Mouse (Mus musculus) C2C12 (cell line): ENCODE results near the gene Slc22a14.

Experiments
- CEBPB ChIP-seq: IDR thresholded peaks from one replicate; pipeline ENCODE4 v1.6.1; 2011; ENCODE audit warnings: low read depth, mild to moderate bottlenecking, control low read depth, moderate library complexity
- CTCF ChIP-seq: IDR thresholded peaks from one replicate; pipeline ENCODE4 v1.5.1; 2011; ENCODE audit not compliant: control insufficient read depth, insufficient read depth, insufficient read length
- MAX ChIP-seq: IDR thresholded peaks from one replicate; pipeline ENCODE4 v1.6.1; 2011; ENCODE audit warnings: mild to moderate bottlenecking, control low read depth
- MYOG ChIP-seq: IDR thresholded peaks from one replicate; pipeline ENCODE4 v1.6.1; 2011; ENCODE audit not compliant: control insufficient read depth, insufficient read length; ENCODE audit errors: extremely low read depth
- USF1 ChIP-seq: IDR thresholded peaks from one replicate; pipeline ENCODE4 v1.6.1; 2011; ENCODE audit warnings: low read depth, mild to moderate bottlenecking, control low read depth, moderate library complexity

DNA sequence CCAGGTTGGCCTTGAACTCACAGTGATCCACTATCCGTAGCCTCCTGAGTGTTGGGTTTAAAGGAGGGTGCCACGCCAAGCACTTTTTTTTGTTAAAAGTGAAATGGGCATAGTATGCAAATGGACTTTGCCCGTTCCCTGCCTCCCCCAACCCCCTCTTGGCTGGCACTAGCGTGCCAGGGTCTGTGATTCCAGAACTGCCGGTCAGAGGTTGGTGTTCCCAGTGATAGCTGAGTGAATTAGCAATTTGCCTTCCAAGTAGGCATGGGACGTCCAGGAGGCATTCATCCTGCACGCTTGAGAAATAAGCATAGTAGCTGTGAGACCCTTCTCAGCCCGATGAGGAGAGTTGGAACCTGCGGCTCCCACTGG, 7.3 kb downstream of the Slc22a14 start:
- no peak for TF ChIP-seq USF1
- TF ChIP-seq CTCF: no peak
- TF ChIP-seq CEBPB: no peak
- no peak for TF ChIP-seq MAX
- TF ChIP-seq MYOG: no peak
